Mouse (Mus musculus): ENCODE measurements around the gene Sbk1.
"Not testable (repeated sequence)": the region's sequence is repeated elsewhere in the genome, so short reads cannot be mapped to it uniquely, and the experiment has no call there.

Sbk1 gene

DNA sequence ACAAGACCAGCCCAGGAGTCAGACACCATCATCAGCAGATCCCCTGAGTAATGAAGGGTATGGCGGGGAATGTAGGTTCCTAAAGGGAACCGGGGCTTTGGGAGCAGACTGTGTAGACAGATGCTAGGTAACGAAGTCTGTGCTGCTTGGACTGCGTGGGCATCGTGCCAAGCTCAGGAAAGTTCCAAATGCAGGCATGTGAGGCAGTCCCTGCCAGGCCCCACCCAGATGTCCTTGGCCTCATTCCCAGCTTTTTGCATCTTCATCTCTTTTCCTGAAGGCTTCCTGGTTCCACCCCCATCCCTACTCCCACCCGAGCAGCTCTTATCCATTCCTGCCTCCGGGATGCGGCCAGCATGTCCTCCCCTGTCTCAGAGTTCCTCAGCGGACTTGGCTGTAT is 6.5 kb upstream of the Sbk1 start:
- peak; percentile 73 for DNase-seq (ENCODE audit: low spot score)

DNA sequence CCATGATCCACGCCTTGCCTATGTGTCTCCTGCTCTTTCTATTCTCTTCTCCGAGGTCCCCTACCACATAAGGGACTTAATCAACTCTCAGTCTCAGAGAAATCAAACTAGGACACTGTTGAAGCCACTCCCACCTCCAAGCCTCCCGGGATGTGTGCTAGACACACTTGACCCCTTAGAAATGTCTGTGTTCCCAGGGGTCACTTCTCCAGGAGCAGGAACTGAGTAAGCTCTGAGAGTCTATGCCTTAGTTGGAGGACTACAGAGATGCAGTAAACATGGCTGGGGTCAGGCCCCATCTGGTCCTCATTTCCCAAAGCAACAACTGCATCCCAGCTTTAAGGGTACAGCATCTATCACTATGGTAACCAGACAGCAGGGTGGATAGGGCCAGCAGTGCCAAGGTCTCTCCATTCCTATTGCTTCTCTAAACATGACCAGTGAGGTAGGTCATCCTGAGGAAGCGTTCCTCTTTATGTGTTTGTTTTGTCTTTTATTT is 6.0 kb upstream of the Sbk1 start:
- no peak for DNase-seq (ENCODE audit: low spot score)

DNA sequence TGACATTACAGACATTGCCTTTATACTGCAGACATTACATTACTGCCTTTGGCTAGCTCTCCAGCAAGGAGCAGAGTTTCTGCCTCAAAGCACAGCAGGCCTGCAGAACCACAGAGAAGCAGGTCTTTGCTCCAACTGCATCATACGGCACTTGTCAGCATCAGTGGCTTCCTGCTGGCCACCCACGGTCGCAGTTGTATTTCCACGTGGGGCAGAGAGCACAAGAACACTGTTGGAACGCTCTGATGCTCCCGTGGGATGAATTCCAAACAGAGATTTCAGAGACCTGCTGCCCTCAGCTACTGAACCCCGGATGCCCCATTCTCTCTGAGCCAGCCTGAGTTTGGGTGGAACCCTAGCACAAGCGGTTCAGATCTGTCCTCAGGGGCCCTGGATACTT is 4.8 kb upstream of the Sbk1 start:
- DNase-seq (ENCODE audit: low spot score): no peak

DNA sequence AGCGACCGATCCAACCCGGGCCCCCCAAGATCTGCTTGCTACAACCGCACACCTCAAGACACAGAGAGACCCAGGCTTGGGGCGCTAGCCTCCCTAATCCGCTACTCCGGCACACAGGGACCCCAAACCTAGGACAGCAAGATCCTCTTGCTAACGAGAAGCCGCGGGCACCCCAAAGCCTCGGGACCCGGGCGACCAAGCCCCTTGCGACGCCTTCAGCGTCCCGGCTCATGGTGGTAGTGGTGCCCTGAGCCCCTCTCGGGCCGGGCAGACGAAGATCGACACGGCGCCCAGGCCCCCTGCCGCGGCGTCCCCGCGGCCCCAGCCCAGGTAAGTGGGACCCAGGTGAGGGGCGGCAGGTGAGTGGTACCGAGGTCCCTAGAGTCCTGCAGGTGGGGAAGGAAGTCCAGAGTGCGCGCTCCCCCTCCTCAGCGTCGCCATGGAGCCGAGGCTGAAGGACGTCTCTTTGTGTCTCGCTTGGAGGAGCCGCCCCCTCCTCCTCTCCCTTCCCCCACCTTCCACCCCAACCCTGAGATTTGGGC is 422 bp downstream of the Sbk1 start:
- DNase-seq (ENCODE audit: low spot score): no peak

DNA sequence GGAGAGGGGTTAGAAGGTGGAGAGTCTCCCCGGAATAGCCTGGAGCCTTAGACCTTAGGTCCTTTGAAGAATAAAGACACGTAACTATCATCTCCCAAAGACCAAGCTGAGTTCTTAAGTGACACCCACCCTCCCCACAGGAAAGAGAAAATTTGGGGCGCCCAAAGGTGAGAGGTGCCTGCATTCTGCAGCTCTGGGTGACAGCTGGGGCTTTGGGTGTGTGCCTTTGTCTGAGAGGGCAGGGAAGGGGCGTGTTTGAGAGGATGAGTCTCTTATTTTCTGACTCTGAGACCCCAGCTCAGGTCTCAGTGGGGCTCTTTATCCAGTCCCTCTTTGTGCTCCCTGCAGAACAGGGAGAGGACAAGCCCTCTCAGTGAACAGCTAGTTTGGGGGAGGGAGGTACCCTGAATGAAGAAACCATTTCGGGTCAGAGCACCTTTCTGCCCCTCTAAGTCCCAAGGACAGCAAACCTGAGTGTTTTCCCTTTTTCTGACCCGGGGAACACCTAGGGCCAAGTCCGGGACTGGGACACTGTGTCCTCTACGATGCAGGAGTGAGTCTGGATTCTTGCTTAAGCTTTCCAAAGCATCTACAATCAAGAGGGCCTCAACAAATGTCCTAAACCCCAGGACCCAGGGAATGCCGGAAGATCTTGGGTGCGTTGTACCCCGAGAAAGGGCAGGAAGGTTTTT is 1.1 kb downstream of the Sbk1 start:
- no peak for DNase-seq (ENCODE audit: low spot score)

DNA sequence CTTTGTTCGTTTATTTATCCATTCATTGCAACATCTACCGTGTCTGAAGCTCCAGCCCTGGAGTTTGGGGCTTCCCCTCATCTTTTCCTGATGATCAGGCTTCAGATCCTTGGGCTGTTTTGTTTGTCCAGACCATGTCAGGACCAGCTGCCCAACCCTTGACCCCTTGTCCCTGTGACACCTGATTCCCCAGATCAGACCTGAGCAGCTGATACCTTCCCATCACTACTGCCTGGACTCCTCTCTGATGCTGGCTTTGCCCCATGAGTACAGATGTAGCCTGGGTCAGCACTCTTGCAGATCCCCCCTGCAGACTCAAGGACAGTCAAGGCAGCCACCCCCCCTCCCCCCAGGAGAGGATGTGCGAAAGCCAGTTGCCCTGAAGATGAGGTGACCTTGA is 1.7 kb downstream of the Sbk1 start:
- no peak for DNase-seq (ENCODE audit: low spot score)

DNA sequence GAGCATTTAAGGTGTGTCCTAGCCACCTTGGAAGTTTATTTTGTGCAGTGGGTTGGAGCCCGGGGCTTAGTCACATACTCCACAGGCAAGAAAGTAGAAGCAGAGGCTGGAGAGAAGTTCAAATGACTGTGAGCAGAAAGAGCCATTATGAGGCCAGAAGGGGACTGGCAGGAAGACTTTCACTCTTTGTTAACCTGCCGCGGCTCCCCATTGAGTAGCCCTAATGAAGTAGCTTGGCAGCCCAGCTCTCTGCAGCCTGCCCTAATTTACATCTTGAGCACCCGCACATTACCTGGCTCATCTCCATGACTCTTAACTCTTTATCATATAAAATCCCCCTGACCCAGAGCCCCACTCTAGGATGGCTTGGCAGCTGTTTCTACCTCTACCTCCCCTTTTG is 2.2 kb downstream of the Sbk1 start:
- DNase-seq (ENCODE audit: low spot score): no peak

DNA sequence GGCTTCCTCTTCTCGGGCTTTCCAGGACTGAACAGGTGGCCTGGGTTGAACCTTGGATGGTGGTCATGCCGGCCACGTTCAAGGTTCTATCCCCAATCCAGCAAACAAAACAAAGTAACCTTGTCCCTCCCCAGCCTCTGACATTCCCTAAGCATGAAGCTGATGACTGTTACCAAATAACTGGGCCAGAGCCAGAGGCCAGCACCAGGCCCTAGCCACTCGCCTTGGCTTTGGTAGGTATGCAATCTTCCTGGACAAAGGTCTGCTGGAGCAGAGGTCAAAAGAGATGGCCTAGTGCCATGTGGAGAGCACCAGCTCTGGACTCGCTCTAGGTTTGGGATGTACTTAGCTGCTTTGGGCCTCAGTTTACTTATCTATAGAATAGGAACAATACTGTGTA is 3.3 kb downstream of the Sbk1 start:
- no peak for DNase-seq (ENCODE audit: low spot score)

DNA sequence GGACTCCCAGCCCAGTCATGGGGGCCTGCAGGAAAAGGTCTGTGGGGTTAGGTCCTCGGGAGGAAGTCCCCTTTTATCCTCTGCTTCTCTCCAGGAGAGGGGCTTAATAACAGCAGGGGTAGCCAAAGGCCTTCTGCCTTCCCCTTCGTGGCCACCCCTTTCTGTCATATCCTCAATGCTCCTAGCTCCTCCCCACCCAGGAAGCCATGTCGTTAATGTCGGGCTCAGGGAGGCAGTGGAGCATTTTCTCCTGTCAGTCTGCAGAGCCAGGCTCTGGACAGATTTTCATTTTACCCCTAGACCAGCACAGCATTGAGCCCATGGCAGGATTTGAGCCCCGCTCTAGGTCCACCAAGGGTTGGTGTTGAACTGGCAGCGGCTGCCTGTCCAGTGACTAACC is 3.9 kb downstream of the Sbk1 start:
- no peak for DNase-seq (ENCODE audit: low spot score)

DNA sequence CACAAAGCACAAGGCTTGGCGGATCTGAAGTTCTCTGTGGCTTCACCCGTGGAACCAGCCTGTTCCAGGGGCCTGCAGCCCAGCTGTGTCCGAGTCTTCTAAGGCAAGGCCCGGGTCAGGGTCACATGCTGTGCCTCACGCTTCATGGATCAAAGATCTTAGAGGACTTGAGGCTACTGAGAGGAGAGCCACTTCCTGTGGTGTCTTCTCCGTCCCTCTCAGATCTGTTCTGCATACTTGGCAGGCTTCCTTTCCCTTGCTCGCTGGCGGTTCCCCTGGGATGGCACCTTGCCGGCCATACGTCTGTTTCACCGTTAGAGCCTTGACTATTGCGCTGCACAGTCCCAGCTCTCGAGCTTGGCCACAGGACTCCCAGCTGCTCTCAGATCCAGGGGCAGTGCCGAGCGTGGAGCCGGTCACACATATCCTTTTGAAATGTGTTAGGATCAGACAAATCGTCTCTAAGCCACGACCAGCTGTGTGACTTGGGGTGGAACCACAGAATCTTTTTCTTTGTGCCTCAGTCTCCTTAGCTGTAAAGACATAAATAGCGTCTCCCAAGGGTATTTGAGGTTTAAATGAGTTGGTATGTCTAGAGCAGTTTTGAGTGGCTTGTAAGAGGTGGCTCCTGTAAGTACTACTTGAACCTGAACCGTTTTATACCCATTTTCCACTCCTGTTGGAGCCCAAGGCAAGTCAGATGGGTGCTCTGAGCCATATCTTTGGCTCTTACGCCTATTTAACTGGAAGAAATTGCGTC is 5.3 kb downstream of the Sbk1 start:
- no peak for DNase-seq (ENCODE audit: low spot score)

DNA sequence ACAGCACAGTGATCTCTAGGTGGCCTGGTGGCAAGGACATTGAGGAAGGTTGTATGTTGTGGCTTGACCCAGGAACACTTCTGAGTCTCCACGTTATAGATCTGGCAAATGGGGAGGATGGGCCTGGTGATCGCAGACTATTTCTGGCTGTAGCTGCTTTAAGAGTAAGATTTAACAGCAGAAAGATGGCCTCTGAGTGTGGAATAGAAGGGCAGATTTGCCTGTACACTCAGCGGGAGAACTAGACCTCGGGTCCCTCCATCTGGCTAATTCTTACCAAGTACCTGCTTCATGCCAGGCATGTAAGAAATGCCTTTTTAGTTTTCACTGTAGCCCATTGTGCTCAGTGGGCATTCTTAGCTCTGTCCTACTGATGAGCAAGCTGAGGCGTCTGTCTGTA is 6.4 kb downstream of the Sbk1 start:
- DNase-seq (ENCODE audit: low spot score): no peak

DNA sequence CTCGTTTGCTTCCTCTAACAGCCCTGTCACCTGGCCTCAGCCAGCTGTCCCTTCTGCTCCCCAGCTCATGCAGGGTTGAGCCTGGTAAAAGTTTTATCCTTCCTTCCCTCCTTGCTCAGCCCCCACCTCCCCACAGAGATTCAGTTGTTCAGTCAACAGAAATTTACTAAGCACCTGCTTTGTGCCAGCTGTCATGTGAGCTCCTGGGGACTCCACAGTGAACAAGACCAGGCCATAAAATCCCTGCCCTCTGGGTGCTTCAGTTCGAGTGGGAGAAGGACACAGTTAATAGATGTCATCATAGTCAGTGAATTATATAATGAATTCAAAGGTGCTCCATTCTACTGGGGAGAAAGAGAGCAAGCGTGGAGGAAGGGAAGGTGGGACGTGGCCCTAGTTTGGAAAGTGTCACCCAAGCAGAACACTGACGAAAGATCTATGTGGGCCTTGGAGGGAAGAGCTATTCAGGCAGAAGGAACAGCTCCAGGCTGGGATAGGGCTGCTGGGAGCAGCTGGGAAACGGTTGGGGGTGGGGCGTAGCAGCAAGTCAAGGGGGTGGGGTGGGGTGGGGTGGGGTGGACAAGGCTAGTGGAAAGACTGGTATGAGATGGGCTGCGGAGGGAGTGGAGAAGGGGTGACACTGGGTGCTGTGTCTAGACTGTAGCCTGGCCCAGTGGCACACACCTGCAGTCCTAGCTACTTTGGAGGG is 7.5 kb downstream of the Sbk1 start:
- DNase-seq (ENCODE audit: low spot score): no peak

DNA sequence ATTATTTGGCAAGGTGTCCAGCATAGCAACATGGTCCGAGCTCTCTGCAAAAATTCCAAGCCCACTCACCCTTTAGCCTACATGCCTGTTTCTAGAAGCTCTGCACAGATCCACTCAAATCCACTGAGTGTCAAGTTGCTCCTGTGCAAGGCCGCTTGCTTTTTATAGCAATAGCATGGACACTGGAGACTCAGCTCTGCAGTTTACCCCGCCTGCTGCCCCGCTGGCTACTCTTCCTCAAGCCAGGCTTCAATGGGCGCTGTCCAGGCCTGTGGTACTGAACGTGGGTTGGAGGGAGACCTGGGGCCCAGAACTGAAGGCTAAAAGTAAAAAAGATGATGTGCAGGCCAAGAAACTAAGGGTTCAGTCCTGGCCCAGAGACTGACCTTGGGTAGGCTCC is 8.3 kb downstream of the Sbk1 start:
- no peak for DNase-seq (ENCODE audit: low spot score)

DNA sequence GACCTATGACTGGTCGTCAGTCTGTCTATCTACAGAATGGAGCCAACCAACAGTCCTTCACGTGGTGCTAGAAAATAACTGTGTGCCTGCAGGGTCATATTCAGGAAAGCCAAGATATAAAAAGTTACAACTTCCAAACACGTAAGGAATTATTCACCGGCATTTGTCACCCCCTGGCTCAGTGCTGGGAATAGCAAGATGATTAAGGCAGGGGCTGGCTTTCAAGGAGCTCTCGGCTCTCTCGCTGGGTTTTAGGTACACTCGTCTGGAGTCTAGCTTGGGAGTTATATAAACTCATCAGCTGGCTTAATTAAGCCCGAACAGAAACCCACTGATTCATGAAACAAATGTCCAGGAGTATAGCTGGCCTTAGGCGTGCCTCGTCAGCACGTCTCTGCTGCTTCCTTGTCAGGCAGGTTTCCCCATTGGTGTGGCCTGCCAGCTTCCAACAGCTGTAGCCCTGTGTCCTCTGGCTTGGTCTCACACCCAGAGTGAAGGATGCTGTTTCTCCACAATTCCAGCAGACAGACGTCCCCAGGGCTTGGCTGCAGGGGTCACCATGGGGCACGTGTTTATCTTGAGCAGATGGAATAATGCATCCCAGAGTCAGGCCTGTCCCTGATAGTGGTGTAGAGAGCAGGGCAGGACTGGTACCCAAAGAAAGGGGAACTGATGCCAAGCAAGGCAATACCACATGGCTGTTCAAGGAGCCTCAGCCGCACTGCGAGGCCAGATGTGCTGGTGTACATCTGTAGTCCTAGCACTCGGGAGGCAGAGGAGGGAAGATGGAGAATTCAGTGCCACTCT is 9.7 kb downstream of the Sbk1 start:
- no peak for DNase-seq (ENCODE audit: low spot score)

DNA sequence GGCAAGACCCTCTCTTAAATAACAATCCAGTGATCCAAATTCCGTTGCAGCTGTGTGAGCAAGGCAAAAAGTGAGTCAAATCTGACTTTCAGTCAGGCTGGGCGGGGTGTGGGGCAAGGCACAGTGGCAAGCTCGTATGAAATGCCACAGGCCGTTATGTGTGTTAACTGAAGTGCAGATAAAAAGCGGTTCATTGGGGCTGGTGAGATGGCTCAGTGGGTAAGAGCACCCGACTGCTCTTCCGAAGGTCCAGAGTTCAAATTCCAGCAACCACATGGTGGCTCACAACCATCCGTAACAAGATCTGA is 10.2 kb downstream of the Sbk1 start:
- not testable (repeated sequence) for DNase-seq (ENCODE audit: low spot score)

DNA sequence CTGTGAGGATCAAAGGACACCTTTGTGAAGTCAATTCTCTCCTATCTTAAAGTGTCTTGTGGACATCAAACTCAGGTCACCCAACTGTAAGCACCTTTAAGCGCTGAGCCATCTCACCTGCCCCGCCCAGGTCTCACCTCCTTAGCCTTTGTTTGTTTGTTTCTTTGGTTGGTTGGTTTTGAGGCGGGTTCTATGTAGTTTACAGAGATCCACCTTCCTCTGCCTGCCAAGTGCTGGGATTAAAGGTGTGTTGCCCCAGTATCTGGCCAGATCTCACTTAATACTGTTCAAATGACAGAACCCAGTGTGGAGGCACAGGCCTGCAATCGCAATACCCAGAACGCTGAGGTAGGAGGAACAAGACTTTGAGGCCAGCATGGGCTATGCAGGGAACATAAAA is 11.6 kb downstream of the Sbk1 start:
- DNase-seq (ENCODE audit: low spot score): no peak

DNA sequence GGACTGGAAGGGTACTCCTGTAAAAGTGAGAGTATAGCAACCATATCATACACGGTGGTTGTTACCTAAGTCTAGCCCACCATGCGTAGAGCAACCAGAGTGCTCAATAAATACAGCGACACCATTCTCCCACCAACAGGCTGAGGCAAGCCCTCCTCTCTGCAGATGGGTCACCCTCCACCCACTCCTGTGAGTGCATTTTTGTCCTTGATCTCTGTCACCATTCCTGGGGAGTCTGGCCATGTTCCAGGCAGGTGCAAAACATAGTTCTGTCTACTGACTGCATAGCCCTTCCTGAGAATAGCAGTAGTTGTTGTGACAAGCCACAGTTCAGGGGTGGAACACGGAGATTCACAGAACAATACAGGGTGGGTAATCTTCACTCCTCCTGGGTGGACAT is 12.0 kb downstream of the Sbk1 start:
- no peak for DNase-seq (ENCODE audit: low spot score)

DNA sequence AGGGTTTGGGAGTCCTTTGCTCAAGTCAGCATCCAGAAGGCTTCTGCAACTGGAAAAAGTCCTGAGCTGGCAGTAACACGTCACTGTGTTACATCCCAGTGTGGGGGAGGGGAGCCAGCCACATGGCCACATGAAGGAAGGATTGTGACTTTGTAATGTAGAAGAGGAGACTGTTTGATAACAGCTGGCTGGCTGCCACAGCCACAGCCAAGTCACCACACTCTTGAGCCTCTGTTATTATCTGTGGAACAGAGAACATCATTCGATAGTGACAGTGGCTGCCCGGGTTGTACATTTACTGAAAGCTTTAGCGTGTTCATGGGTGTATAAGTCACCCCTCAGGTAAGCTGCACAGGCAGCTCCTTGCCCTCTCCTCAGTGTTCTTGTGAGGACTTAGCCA is 12.4 kb downstream of the Sbk1 start:
- peak; percentile 58 for DNase-seq (ENCODE audit: low spot score)

DNA sequence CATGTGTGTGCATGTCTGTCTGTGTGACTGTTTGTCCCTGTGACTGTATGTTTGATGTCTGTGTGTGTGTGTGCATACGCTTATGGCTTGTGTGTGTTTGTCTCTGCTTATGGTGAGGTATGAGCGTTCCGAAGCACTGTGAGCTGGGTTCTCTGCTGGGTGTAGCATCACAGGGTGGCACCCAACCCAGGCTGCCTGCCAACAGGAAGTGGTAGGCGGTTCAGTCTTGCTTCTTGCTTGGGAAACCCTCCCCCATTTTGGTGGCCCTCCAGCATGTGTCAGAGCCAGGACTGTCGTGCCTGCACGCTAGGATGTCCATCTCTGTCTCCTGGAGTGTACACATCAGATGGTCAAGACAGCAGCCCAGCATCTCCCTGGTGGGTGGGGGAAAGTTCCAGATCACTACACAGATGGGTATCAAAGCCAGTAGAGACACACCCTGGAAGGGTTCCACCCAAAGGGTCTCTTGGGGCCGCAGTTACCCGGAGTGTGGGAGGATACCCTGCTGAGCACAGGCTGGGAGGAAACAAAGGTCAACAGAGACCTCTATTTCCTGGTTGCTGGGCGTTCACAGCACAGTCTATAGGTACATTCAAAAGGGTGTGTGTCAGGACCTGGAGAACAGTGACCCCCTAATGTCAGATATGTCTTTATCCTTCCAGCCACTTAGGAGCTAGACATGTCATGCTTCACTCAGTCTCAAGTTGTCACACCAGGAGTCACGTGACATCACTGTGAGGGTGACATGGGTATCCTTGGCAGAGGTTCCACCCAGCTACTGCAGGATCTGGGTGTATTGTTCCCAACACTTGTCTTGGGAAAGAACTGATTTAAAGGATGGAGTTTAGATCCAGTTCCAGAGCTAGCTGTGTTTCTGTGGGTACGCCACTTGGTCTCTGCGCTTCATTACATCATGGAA is 13.1 kb downstream of the Sbk1 start:
- DNase-seq (ENCODE audit: low spot score): no peak

DNA sequence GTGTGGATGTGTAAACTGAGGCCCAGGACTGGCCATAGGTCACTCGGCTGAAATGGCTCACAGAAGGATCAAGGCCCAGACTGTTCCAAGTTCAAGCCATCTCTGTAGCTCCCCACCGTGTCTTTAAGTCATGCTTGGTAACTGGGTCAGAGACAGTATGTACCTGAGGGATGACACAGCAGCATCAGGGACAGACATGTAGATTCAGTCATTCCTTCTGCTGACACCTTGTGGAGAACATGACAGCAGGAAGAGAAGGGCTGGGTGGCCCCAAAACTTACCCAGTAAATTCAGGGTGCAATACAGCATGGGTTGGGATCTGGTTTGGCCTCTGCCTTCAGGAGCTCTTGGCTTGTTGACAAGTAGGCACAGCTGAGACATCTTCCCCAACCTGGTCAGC is 13.9 kb downstream of the Sbk1 start:
- no peak for DNase-seq (ENCODE audit: low spot score)

DNA sequence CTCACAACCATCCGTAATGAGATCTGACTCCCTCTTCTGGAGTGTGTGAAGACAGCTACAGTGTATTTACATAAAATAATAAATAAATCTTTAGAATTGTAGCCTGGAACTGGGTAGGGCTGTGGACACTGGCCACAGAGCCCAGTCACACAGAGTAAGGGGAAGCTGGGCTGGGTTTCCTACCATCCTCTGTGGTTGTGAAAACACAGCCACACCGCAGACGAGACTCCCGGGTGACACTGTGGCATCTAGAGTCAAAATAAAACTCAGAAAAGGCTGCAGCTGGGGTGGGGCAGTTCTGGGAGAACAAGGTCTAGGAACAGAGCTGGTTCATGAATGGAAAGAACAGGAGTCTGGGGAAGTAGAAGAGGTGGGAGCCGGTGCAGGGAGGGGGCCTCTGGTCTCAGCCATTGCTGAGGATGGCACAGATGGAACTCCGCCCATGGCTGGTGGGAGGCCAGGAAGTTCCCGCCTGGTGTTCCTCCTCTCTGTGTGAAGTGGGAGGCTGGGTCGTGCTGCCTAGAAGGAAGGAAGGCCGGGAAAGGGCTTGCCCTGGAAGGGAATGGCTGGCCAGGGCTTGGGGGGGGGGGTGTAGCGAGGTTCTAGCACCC is 15.2 kb downstream of the Sbk1 start:
- no peak for DNase-seq (ENCODE audit: low spot score)

Measured in testis, postnatal 14 days (tissue).